Mouse (Mus musculus) ES-Bruce4 (cell line): ENCODE data around the gene Zglp1.

Source experiments
- CTCF ChIP-seq: IDR thresholded peaks from one replicate; pipeline ENCODE4 v1.8.1; 2011; ENCODE audit warnings: low read depth, low read length
- EP300 ChIP-seq: IDR thresholded peaks from 2 replicates; pipeline ENCODE4 v1.6.1; 2011; ENCODE audit warnings: low read depth, low read length; ENCODE audit not compliant: insufficient read depth

GRCm38 (mm10) chr9:21104814-21105213 lies 37.9 kb upstream of the Zglp1 start:
- TF ChIP-seq CTCF, result no peak
- no peak for TF ChIP-seq EP300
